Mouse (Mus musculus) limb, embryonic 12.5 days (tissue): ENCODE results near the gene Cep55. TPM values are rescaled to one million over a fixed set of nuclear protein-coding genes. Genes with fewer than 3 reads are reported as not detected.
A peak's percentile ranks its signal among the peaks of the same experiment; 100 is the strongest.

ENCODE experiments used
- ATAC-seq: fragments of 200-750 bp; cut with Nextera tagmentation; 2 replicates; pipeline ENCODE4 v1.8.0; 2017; ENCODE audit warnings: low read depth, moderate TSS enrichment; ENCODE audit not compliant: insufficient number of reproducible peaks, insufficient read depth, low FRiP score, low TSS enrichment
- H3K27ac ChIP-seq: fragments of 300-500 bp; sonication (generic); 2 replicates; pipeline ENCODE4 v1.5.1; 2016; ENCODE audit warnings: mild to moderate bottlenecking, moderate library complexity
- H3K27me3 ChIP-seq: fragments of 300-500 bp; sonication (generic); 2 replicates; pipeline ENCODE4 v1.6.1; 2016; ENCODE audit warnings: mild to moderate bottlenecking, moderate library complexity
- H3K36me3 ChIP-seq: fragments of 300-500 bp; sonication (generic); 2 replicates; pipeline ENCODE4 v1.6.1; 2016; ENCODE audit warnings: mild to moderate bottlenecking, moderate library complexity
- H3K4me1 ChIP-seq: fragments of 300-500 bp; sonication (generic); replicated peaks from 2 replicates; pipeline ENCODE4 v1.6.1; 2016
- H3K4me2 ChIP-seq: fragments of 300-500 bp; sonication (generic); 2 replicates; pipeline ENCODE4 v1.6.1; 2016; ENCODE audit warnings: mild to moderate bottlenecking, moderate library complexity
- H3K4me3 ChIP-seq: fragments of 300-500 bp; sonication (generic); replicated peaks from 2 replicates; pipeline ENCODE4 v1.5.1; 2016; ENCODE audit warnings: mild to moderate bottlenecking
- H3K9ac ChIP-seq: fragments of 300-500 bp; sonication (generic); replicated peaks from 2 replicates; pipeline ENCODE4 v1.6.1; 2016; ENCODE audit warnings: mild to moderate bottlenecking, moderate library complexity
- H3K9me3 ChIP-seq: fragments of 300-500 bp; sonication (generic); 2 replicates; pipeline ENCODE4 v1.6.1; 2016; ENCODE audit warnings: mild to moderate bottlenecking, moderate library complexity
- WGBS: fragments of 180-500 bp; shearing (Covaris S2); methylation state at CpG from one replicate; pipeline ENCODE4 v1.1.7; 2016; 5-methylcytosine and 5-hydroxymethylcytosine counted together
- polyA plus RNA-seq: library from polyadenylated mRNA; unstranded; fragments of >200 nt; fragmentation: Nextera tagmentation; extraction: Ambion mirVana; gene quantifications from 2 replicates; pipeline ENCODE4 v1.2.1, GENCODE M21; 2016

Cep55 gene
- polyA plus RNA-seq, 1 experiment from 2014 or later, result 27.5 TPM

DNA sequence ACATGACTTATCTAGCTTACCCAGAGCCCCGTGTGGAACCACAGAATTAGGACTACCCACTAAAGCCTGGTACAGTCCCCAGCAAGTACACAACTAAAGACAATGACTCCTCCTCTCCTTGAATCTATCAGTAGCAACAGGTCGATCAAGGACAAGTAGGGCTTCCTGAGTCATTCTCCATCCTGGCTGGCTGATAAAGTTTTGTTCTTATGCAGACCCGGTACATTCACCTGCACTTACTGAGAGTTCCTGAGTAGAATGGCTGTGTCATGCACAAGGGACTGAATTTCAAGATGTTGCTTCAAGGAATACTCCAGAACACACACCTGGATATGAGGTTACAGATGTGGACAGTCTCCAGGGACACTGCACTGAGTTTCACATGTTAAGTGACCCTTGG is 9.6 kb upstream of the Cep55 start:
- WGBS, result 88% methylated on average over 3 of the region's 3 CpGs
- Histone ChIP-seq H3K4me3 (no peak overlapping the region), H3K4me1 (peaks cover 14% of the 10 kb centered on the region), H3K27ac (no peak overlapping the region), H3K9ac (no peak overlapping the region), H3K9me3 (no peaks in the 10 kb centered on the region), H3K4me2 (no peak overlapping the region), H3K27me3 (peaks cover 17% of the 10 kb centered on the region), H3K36me3 (no peaks in the 10 kb centered on the region)
- no peak for ATAC-seq

DNA sequence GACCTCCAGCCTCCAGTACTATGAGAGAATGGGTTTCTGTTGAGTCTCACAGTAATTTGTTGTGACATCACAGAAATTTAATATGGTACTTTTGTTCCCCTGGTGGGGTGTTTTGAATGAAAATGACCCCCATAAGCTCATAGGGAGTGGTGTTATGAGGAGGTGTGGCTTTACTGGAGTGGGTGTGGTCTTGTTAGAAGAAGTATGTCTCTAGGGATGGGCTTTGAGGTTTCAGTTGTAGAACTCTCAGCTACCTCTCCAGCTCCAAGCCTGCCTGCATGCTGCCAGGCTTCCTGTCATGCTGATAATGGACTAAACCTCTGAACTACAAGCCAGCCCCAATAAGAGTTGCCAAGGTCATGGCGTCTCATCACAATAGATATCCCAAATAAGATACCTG is 5.1 kb upstream of the Cep55 start:
- 97% methylated on average over 1 of the region's 1 CpGs for WGBS
- H3K9me3 ChIP-seq, result no peaks in the 10 kb centered on the region

DNA sequence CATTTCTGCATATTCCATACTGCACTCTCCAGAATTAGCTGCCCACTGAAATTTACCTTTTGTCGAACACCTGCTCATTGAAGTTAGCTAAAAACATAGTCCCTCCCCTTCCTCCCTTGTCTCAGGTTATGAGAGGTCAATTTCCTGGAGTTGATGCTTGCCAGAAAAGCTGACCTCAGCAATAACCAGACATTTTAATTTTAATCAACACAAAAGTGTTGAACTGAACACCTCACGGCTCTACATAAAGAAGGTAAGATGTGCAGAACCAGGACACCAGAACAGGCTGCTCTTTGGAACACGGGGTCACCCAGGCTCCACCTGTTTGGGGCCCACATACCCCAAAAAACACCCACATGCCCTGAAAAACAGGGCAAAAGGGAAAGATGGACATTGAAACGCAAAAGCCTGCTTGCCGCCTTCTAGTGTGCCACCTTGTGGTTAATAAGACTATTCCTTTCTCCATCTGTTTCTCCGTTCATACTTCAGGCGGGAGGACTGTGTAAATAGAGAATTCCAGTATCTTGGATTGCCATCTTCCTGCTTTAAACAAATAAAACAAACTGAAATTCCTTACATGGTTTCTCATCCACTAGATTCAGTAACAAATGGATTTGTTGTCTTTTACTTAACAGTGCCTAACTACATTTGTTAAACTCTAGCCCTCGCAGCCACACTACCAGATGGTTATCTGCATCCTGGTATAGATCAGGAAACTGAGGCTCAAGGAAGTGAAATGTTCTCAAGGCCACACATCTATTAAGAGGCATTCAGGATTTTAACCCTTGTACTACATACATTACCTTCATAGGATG is 1.4 kb upstream of the Cep55 start:
- no peak for ATAC-seq
- Histone ChIP-seq H3K4me3 (peak overlapping the region; percentile 59), H3K9ac (no peak overlapping the region), H3K4me1 (peaks cover 23% of the 10 kb centered on the region), H3K27ac (no peak overlapping the region; the same call in 1 of the 2 replicates), H3K9me3 (no peaks in the 10 kb centered on the region), H3K27me3 (no peaks in the 10 kb centered on the region), H3K4me2 (peak overlapping the region; percentile 78), H3K36me3 (peaks cover 5% of the 10 kb centered on the region; the same call in 1 of the 2 replicates)
- WGBS, result 31% methylated on average over 8 of the region's 8 CpGs

More for the DNA sequence above, 5.1 kb upstream of the Cep55 start:
- Histone ChIP-seq H3K27me3 (no peaks in the 10 kb centered on the region; the same call in 1 of the 2 replicates), H3K9ac (no peak overlapping the region), H3K4me3 (no peak overlapping the region), H3K4me1 (peaks cover 7% of the 10 kb centered on the region; the same call in 1 of the 2 replicates), H3K4me2 (no peak overlapping the region), H3K27ac (no peak overlapping the region), H3K36me3 (no peaks in the 10 kb centered on the region)
- ATAC-seq, result no peak

DNA sequence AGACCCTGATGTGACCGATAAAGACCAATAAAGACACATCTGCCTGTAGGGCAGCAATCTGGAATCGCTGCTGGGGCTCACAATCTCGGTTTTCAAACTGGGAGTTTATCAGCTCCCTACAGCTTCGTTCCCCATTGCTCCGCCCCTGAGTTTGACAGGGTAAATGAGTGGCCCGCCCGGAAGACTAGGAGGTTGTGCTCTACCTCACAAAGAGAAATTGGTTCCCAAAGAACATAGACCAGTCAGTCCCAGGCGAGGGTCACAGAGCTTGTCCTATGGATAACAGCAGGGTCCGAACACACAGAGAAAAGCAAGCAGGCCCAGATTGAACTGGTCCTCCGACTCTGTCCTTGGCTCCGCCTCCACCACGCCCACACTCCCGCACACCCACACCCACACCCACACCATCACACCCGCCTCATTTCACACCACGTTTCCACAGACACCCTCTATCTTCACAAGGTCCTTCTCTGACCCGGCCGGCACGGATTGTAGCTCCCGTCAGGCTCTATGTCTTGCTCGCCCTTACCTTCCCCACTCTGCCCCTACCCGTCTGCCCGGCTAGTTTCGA is 577 bp upstream of the Cep55 start:
- H3K27ac ChIP-seq, result peak overlapping the region; percentile 35; the same call in 1 of the 2 replicates
- no peaks in the 10 kb centered on the region for H3K9me3 ChIP-seq
- H3K4me3 ChIP-seq, result peak overlapping the region; percentile 59
- H3K36me3 ChIP-seq, result peaks cover 11% of the 10 kb centered on the region
- peak; percentile 91 for ATAC-seq
- peak overlapping the region; percentile 44; the same call in 1 of the 2 replicates for H3K9ac ChIP-seq
- WGBS, result 1% methylated on average over 23 of the region's 23 CpGs
- peak overlapping the region; percentile 78 for H3K4me2 ChIP-seq
- peaks cover 23% of the 10 kb centered on the region for H3K4me1 ChIP-seq
- no peaks in the 10 kb centered on the region for H3K27me3 ChIP-seq

DNA sequence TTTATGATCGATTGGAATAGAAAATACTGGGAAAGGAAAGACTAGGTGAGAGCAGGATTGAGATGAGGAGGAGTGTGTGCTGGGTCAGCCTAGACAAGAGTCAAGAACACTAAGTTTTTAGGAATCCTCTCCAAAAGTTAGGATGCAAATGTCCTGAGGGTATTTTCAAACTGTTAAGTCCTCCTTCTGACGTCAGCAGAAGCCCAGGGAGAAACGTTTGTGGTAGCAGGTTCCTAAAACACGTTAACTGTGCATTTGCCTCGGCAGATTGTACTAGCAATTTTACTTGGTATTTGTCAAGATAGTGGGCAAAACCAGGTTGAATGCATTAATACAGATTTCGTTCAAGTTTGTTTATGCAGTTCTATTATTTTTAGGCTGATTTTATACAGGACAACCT is 987 bp downstream of the Cep55 start:
- ATAC-seq, result no peak
- Histone ChIP-seq H3K4me2 (peak overlapping the region; percentile 78), H3K9ac (peak overlapping the region; percentile 61; the same call in 1 of the 2 replicates), H3K36me3 (peaks cover 26% of the 10 kb centered on the region), H3K4me1 (peaks cover 23% of the 10 kb centered on the region), H3K4me3 (peak overlapping the region; percentile 59), H3K27ac (no peak overlapping the region), H3K27me3 (no peaks in the 10 kb centered on the region), H3K9me3 (no peaks in the 10 kb centered on the region)
- 19% methylated on average over 6 of the region's 6 CpGs for WGBS

DNA sequence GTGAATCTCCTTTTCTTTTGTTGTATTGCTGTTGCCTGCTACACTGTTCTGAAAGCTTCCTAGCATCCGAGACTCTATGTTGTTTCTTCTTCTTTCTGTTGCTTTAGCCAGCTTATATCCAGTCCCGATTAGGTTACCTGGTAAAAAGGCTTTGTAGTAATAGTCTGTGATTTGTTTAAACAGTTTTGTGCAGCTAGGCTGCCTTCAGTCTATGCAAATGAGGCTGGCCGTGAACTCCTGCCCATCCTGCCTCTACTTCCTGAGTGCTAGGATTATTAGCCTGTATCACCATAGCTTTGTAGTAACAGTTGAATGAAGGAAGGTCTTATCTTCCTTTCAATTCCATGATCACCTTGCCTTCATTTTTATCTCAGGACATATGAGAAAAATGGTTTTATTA is 1.5 kb downstream of the Cep55 start:
- no peak overlapping the region for H3K27ac ChIP-seq
- H3K9me3 ChIP-seq, result no peaks in the 10 kb centered on the region
- H3K27me3 ChIP-seq, result no peaks in the 10 kb centered on the region
- peak overlapping the region; percentile 59 for H3K4me3 ChIP-seq
- 0 out of 2 replicates have a peak overlapping the region, but pooled peaks have one; percentile 61 for H3K9ac ChIP-seq
- 62% methylated on average over 3 of the region's 3 CpGs for WGBS
- peaks cover 23% of the 10 kb centered on the region for H3K4me1 ChIP-seq
- peak overlapping the region; percentile 78 for H3K4me2 ChIP-seq
- no peak for ATAC-seq
- peaks cover 31% of the 10 kb centered on the region for H3K36me3 ChIP-seq

DNA sequence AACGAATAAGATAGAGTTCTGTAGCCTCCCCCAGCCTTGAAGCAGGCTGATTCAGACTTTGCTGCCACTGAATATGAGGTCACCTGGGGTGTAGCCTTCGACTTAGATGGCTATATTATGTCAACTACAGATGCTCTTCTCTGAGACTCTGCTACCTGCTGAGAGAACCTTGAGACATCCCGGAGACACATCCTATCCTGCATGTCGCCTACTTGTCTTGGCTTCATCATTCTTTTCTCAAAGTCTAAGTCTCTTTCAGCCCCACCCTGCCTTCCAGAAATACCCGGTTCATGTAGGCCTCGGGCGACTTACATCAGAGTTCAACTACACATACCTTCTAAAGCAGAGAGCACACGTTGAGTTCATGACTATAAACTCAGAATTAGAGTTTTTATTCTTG is 2.1 kb downstream of the Cep55 start:
- Histone ChIP-seq H3K27ac (no peak overlapping the region), H3K4me3 (no peak overlapping the region), H3K36me3 (peaks cover 36% of the 10 kb centered on the region), H3K4me1 (peaks cover 23% of the 10 kb centered on the region), H3K27me3 (no peaks in the 10 kb centered on the region), H3K9ac (no peak overlapping the region), H3K4me2 (no peak overlapping the region), H3K9me3 (no peaks in the 10 kb centered on the region)
- no peak for ATAC-seq
- 90% methylated on average over 8 of the region's 8 CpGs for WGBS

DNA sequence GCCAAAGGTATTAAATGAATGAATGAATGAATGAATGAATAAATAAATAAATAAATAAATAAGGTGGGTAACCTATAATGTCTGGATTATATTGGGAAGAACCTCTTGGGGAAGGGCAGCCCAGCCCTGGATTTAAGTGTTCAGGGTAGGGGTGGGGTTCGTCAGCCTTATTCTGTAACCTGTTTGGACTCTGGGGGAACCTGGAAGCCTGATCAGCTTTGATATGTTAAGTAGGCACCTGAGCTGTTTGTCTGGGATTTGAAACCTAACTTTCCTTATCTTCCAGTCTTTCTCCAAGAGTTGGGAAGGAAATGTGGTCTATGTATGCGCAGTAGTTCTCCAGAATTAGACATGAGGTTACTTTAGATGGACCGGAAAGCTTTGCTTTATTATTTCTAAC is 8.4 kb downstream of the Cep55 start:
- 90% methylated on average over 3 of the region's 3 CpGs for WGBS
- H3K36me3 ChIP-seq, result peaks cover 63% of the 10 kb centered on the region
- H3K4me3 ChIP-seq, result no peak overlapping the region
- no peaks in the 10 kb centered on the region for H3K27me3 ChIP-seq
- no peaks in the 10 kb centered on the region for H3K9me3 ChIP-seq
- no peak for ATAC-seq
- no peak overlapping the region for H3K9ac ChIP-seq
- H3K4me1 ChIP-seq, result no peaks in the 10 kb centered on the region
- H3K27ac ChIP-seq, result no peak overlapping the region
- no peak overlapping the region for H3K4me2 ChIP-seq

DNA sequence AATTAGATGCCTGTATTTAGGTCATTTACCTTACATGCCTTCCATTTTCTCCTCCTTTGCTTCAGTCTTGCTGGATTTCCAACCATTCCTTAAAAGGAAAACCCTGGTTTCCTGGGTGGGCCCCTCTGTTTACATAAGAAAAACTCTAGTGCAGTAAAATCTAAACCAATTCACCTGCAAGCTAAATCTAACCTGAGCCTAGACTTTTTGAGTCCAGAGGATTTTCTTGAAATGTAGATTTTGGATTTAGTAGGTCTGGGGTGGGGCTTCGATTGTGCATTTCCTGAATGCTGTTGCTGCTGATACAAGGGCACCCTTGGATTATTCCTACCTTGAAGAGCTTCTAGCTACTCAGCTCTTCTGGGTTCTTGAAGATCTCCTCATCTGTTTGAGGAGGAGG is 9.2 kb downstream of the Cep55 start:
- no peak for ATAC-seq
- Histone ChIP-seq H3K27me3 (no peaks in the 10 kb centered on the region), H3K4me3 (no peak overlapping the region), H3K4me2 (no peak overlapping the region), H3K4me1 (no peaks in the 10 kb centered on the region), H3K9me3 (no peaks in the 10 kb centered on the region), H3K27ac (no peak overlapping the region), H3K9ac (no peak overlapping the region), H3K36me3 (peaks cover 66% of the 10 kb centered on the region)
- WGBS, result 92% methylated on average over 1 of the region's 1 CpGs

DNA sequence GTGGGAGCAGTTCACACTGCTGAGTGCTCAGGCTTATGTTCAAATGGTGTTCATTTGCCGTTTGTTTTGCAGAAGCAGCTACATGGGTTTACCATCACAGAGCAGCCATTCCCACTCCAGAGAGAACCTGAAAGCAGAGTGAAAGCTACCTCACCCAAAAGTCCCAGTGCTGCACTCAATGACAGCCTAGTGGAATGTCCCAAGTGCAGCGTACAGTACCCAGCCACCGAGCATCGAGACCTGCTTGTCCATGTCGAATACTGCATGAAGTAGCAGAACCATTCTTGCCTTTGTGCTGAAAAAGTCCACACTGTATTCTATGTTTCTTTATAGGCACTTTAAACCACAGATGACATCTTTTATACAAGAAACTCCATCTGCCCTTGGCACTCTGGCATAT is 18.4 kb downstream of the Cep55 start:
- WGBS, result 92% methylated on average over 5 of the region's 5 CpGs
- H3K9ac ChIP-seq, result no peak overlapping the region
- H3K27me3 ChIP-seq, result no peaks in the 10 kb centered on the region
- peaks cover 59% of the 10 kb centered on the region for H3K36me3 ChIP-seq
- H3K27ac ChIP-seq, result no peak overlapping the region
- ATAC-seq, result no peak
- H3K4me2 ChIP-seq, result no peak overlapping the region
- H3K9me3 ChIP-seq, result no peaks in the 10 kb centered on the region
- H3K4me3 ChIP-seq, result no peak overlapping the region
- H3K4me1 ChIP-seq, result no peaks in the 10 kb centered on the region

DNA sequence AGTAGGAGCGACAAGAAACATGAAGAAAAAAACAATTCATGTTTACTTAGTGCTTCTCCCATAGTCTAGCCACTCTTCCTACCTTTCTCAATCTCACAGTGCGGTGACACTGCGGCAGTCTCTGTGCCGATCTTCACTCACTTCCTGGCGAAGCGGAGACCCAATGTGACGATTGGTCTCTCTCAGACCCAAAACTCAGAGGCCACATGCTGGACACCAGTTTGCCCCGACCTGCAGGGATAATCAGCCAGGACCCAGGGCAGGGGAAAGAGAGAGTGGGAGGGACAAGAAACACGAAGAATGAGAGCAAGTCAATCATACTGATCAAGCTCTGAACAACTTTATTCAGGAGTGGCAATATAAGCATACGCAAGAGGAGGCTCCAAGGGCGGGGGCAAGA is 20.2 kb downstream of the Cep55 start:
- H3K9ac ChIP-seq, result no peak overlapping the region
- WGBS, result 85% methylated on average over 11 of the region's 11 CpGs
- H3K27me3 ChIP-seq, result no peaks in the 10 kb centered on the region
- H3K9me3 ChIP-seq, result no peaks in the 10 kb centered on the region
- H3K4me1 ChIP-seq, result no peaks in the 10 kb centered on the region
- ATAC-seq, result no peak
- H3K4me2 ChIP-seq, result no peak overlapping the region
- no peak overlapping the region for H3K27ac ChIP-seq
- H3K36me3 ChIP-seq, result peaks cover 42% of the 10 kb centered on the region
- no peak overlapping the region for H3K4me3 ChIP-seq
